ENCODE assay signal across 8 mouse cellular contexts in genomic region chr2:128943538-128944528, GRCm38 (mm10). TPM values are rescaled to one million over a fixed set of nuclear protein-coding genes. Genes with fewer than 3 reads are reported as not detected.
DNase-seq lines count a peak whose midpoint lies in the region; ATAC-seq and TF ChIP-seq lines count a peak whose summit lies in the region.

Gene Zc3h8 (minus strand): TSS chr2:128944077.

- peak; percentile 92 for DNase-seq in WW6 (ENCODE audit: low read depth, low spot score)
- peak; percentile 91 to 96 for DNase-seq in cerebellum, postnatal 4 days (ENCODE audit: low spot score in 2 of 2)
- DNase-seq in gastrocnemius, adult 2 months = peak; percentile 99
- peak; percentile 99 for DNase-seq in hindbrain, postnatal 0 days (ENCODE audit: low spot score)
- peak; percentile 96 to 97 for DNase-seq in left cerebral cortex, adult 2 months (ENCODE audit: extremely low spot score in 1 of 2, low spot score in 2 of 2)
- peak; percentile 96 to 98 for DNase-seq in right cerebral cortex, adult 2 months (ENCODE audit: low spot score in 2 of 2)
- peak; percentile 97 for DNase-seq in urinary bladder, postnatal 14 days (ENCODE audit: low spot score)

- no peak for TF ChIP-seq CTCF in gastrocnemius, adult 2 months (IDR thresholded peaks at IDR 0.05)
- TF ChIP-seq CTCF in hindbrain, postnatal 0 days (IDR thresholded peaks at IDR 0.05; ENCODE audit: low read depth) = no peak
- TF ChIP-seq CTCF in left cerebral cortex, adult 2 months (IDR thresholded peaks at IDR 0.05) = no peak

- peak within 1 kb of the TSS; percentile 80 for H3K4me2 ChIP-seq in hindbrain, postnatal 0 days (ENCODE audit: low read depth, low read length)

- ATAC-seq in hindbrain, postnatal 0 days = peak; percentile 95
- ATAC-seq in megakaryocyte, adult 5-6 weeks (ENCODE audit: poor library complexity, severe bottlenecking) = peak; percentile 95

- H3K9ac ChIP-seq in hindbrain, postnatal 0 days (replicated peaks; ENCODE audit: low read length) = peak within 1 kb of the TSS; percentile 63

- no peaks in the 10 kb centered on the region for H3K36me3 ChIP-seq in hindbrain, postnatal 0 days (ENCODE audit: insufficient read depth, low read length)

- peak within 1 kb of the TSS; percentile 95 for H3K27ac ChIP-seq in gastrocnemius, adult 2 months
- peak within 1 kb of the TSS; percentile 85 for H3K27ac ChIP-seq in hindbrain, postnatal 0 days
- peak within 1 kb of the TSS; percentile 88 for H3K27ac ChIP-seq in left cerebral cortex, adult 2 months

- no peaks in the 10 kb centered on the region for H3K9me3 ChIP-seq in hindbrain, postnatal 0 days (ENCODE audit: low read length)

- peak within 1 kb of the TSS; percentile 77 for H3K4me3 ChIP-seq in gastrocnemius, adult 2 months
- peak within 1 kb of the TSS; percentile 61 for H3K4me3 ChIP-seq in hindbrain, postnatal 0 days (ENCODE audit: low read length)
- peak within 1 kb of the TSS; percentile 88 for H3K4me3 ChIP-seq in left cerebral cortex, adult 2 months

- no peaks in the 10 kb centered on the region for H3K4me1 ChIP-seq in hindbrain, postnatal 0 days (ENCODE audit: insufficient read depth, low read length)

- no peaks in the 10 kb centered on the region for H3K27me3 ChIP-seq in hindbrain, postnatal 0 days (ENCODE audit: insufficient read depth, low read length)

- 1% methylated on average over 65 of the region's 65 CpGs for WGBS in hindbrain, postnatal 0 days

- intact Hi-C loops in gastrocnemius, adult 2 months (cut with DNase I) = loop anchor here (1.0 to 10.0 kb wide), 3 partner anchors 23 to 259 kb away; partner anchors contain the start of genes Anapc1, Gm10762, Slc20a1 and Zc3h6
- intact Hi-C loops in left cerebral cortex, adult 2 months (cut with DNase I) = loop anchor here (2.0 to 10.0 kb wide), 4 partner anchors 25 to 491 kb away; partner anchors contain the start of genes Anapc1 and Slc20a1

RNA-seq across cellular contexts. Expression of gene Zc3h8, which starts in this region (rescaled TPM):
- total RNA-seq in gastrocnemius, adult 2 months (2021) = 1 to 10 TPM; 8.4 to 9.7 TPM
- total RNA-seq in hindbrain, postnatal 0 days (2014; rRNA removed) = 1.5 and 1.7 TPM in 2 replicates
- 11.5 and 14.0 TPM in 2 replicates for polyA plus RNA-seq in hindbrain, postnatal 0 days (2015; fragmentation: Nextera tagmentation; extraction: Ambion mirVana)
- total RNA-seq in left cerebral cortex, adult 2 months (2021) = 1 to 10 TPM; 6.8 to 7.1 TPM
- 3.9 and 7.9 TPM in 2 replicates for total RNA-seq in megakaryocyte, adult 5-6 weeks (2015)
- total RNA-seq in megakaryocyte, adult 5-6 weeks (2017) = 4.7 and 6.9 TPM in 2 replicates

Comparison
In these comparisons a context has a peak if more than half of its experiments do, and no peak if none do; other contexts are left out.
1. Peak in every context shown above with its lines: DNase-seq, ATAC-seq, H3K4me3 ChIP-seq and H3K27ac ChIP-seq.